In genomic region chr19:26580061-26580460, GRCm38 (mm10) we compare ENCODE assay signal across 14 mouse cellular contexts.
"Had no signal": no experiment of that assay in that cellular context is flagged by ENCODE, and none has a peak within 500 bp of the region (broad histone marks: within the 10 kb centered on the region; RNA-seq: fewer than 3 reads in every experiment).

No protein-coding gene starts in this region.

- ATAC-seq: intestine, embryonic 15.5 days; lung, postnatal 0 days had no signal

- H3K4me3 ChIP-seq: intestine, embryonic 15.5 days; left cerebral cortex, adult 2 months; limb, embryonic 15.5 days; liver, embryonic 15.5 days; midbrain, embryonic 10.5 days; myocyte; neural tube, embryonic 15.5 days had no signal

- H3K4me1 ChIP-seq: intestine, embryonic 15.5 days; limb, embryonic 15.5 days; liver, embryonic 15.5 days; midbrain, embryonic 10.5 days; neural tube, embryonic 15.5 days had no signal

- H3K27ac ChIP-seq: intestine, embryonic 15.5 days; left cerebral cortex, adult 2 months; limb, embryonic 15.5 days; liver, embryonic 15.5 days; midbrain, embryonic 10.5 days; neural tube, embryonic 15.5 days had no signal

- H3K36me3 ChIP-seq: intestine, embryonic 15.5 days; limb, embryonic 15.5 days; liver, embryonic 15.5 days; midbrain, embryonic 10.5 days; neural tube, embryonic 15.5 days had no signal

- DNase-seq: lung, adult 2 months; lung, postnatal 36 days; midbrain, embryonic 14.5 days; spleen, adult 18-20 months; thymus, adult 18-20 months; thymus, postnatal 14 days had no signal

- H3K9ac ChIP-seq: intestine, embryonic 15.5 days; limb, embryonic 15.5 days; liver, embryonic 15.5 days; neural tube, embryonic 15.5 days had no signal

- H3K9me3 ChIP-seq: intestine, embryonic 15.5 days; limb, embryonic 15.5 days; liver, embryonic 15.5 days; midbrain, embryonic 10.5 days; neural tube, embryonic 15.5 days had no signal

- H3K27me3 ChIP-seq: intestine, embryonic 15.5 days; limb, embryonic 15.5 days; liver, embryonic 15.5 days; neural tube, embryonic 15.5 days had no signal

- H3K4me2 ChIP-seq: intestine, embryonic 15.5 days; limb, embryonic 15.5 days; liver, embryonic 15.5 days; neural tube, embryonic 15.5 days had no signal
